Mouse (Mus musculus): ENCODE measurements around the gene Ldah. TPM values are rescaled to one million over a fixed set of nuclear protein-coding genes. Genes with fewer than 3 reads are reported as not detected.
"Not testable (repeated sequence)": the region's sequence is repeated elsewhere in the genome, so short reads cannot be mapped to it uniquely, and the experiment has no call there.

The Ldah gene
- 10 to 100 TPM; 49.2 to 51.2 TPM for total RNA-seq (2021)

GRCm38 (mm10) chr12:8207978-8208403 lies at the start of gene Ldah:
Gene Ldah (plus strand): TSS chr12:8208107.
- intact Hi-C loops (cut with DNase I), result no loop called here
- peak; percentile 91 for DNase-seq

- no peak for DNase-seq
- intact Hi-C loops (cut with DNase I), result no loop called here
Observed at GRCm38 (mm10) chr12:8167743-8168142, 40.2 kb upstream of the Ldah start.

- intact Hi-C loops (cut with DNase I), result no loop called here
- no peak for DNase-seq
Observed at GRCm38 (mm10) chr12:8180921-8181320, 27.0 kb upstream of the Ldah start.

GRCm38 (mm10) chr12:8181744-8182143 lies 26.2 kb upstream of the Ldah start:
- DNase-seq, result no peak
- intact Hi-C loops (cut with DNase I), result no loop called here

- no peak for DNase-seq
- intact Hi-C loops (cut with DNase I), result no loop called here
Observed at GRCm38 (mm10) chr12:8184518-8184917, 23.4 kb upstream of the Ldah start.

- intact Hi-C loops (cut with DNase I), result no loop called here
- DNase-seq, result no peak
Observed at GRCm38 (mm10) chr12:8188161-8188560, 19.7 kb upstream of the Ldah start.

- intact Hi-C loops (cut with DNase I); DNase-seq: not testable (repeated sequence)
Observed at GRCm38 (mm10) chr12:8188796-8189535, 18.9 kb upstream of the Ldah start.

- DNase-seq, result no peak
- intact Hi-C loops (cut with DNase I), result no loop called here
Observed at GRCm38 (mm10) chr12:8189722-8190121, 18.2 kb upstream of the Ldah start.

GRCm38 (mm10) chr12:8205721-8206120 lies 2.2 kb upstream of the Ldah start:
- intact Hi-C loops (cut with DNase I), result no loop called here
- DNase-seq, result no peak

- intact Hi-C loops (cut with DNase I), result no loop called here
Observed at GRCm38 (mm10) chr12:8207578-8207977, 329 bp upstream of the Ldah start.

GRCm38 (mm10) chr12:8216392-8217280 lies 8.7 kb downstream of the Ldah start:
- intact Hi-C loops (cut with DNase I), result no loop called here
- no peak for DNase-seq

More at GRCm38 (mm10) chr12:8207578-8207977, 329 bp upstream of the Ldah start:
- no peak for DNase-seq

- intact Hi-C loops (cut with DNase I), result no loop called here
Observed at GRCm38 (mm10) chr12:8223036-8223435, 15.1 kb downstream of the Ldah start.

GRCm38 (mm10) chr12:8231101-8231500 lies 23.2 kb downstream of the Ldah start:
- intact Hi-C loops (cut with DNase I), result no loop called here
- DNase-seq, result no peak

More at GRCm38 (mm10) chr12:8223036-8223435, 15.1 kb downstream of the Ldah start:
- DNase-seq, result no peak

- intact Hi-C loops (cut with DNase I), result no loop called here
- DNase-seq, result peak; percentile 6
Observed at GRCm38 (mm10) chr12:8232679-8233078, 24.8 kb downstream of the Ldah start.

GRCm38 (mm10) chr12:8242181-8242580 lies 34.3 kb downstream of the Ldah start:
- no peak for DNase-seq
- intact Hi-C loops (cut with DNase I), result no loop called here

GRCm38 (mm10) chr12:8244746-8245145 lies 36.8 kb downstream of the Ldah start:
- no peak for DNase-seq
- intact Hi-C loops (cut with DNase I), result no loop called here

GRCm38 (mm10) chr12:8260297-8260696 lies 52.4 kb downstream of the Ldah start:
- intact Hi-C loops (cut with DNase I), result no loop called here
- DNase-seq, result no peak

GRCm38 (mm10) chr12:8266311-8266710 lies 58.4 kb downstream of the Ldah start:
- no peak for DNase-seq
- intact Hi-C loops (cut with DNase I), result no loop called here

GRCm38 (mm10) chr12:8269627-8270026 lies 61.7 kb downstream of the Ldah start:
- no peak for DNase-seq
- intact Hi-C loops (cut with DNase I), result no loop called here

GRCm38 (mm10) chr12:8271405-8271804 lies 63.5 kb downstream of the Ldah start:
- intact Hi-C loops (cut with DNase I), result no loop called here
- DNase-seq, result no peak

- intact Hi-C loops (cut with DNase I), result no loop called here
- DNase-seq, result no peak
Observed at GRCm38 (mm10) chr12:8273471-8274171, 65.7 kb downstream of the Ldah start.
